Mouse (Mus musculus) heart, postnatal 10 days (tissue): ENCODE measurements around the gene Anks1. TPM values are rescaled to one million over a fixed set of nuclear protein-coding genes. Genes with fewer than 3 reads are reported as not detected.
"Not testable (repeated sequence)": the region's sequence is repeated elsewhere in the genome, so short reads cannot be mapped to it uniquely, and the experiment has no call there.

Experiments
- DNase-seq, 2 experiments: peaks; one replicate each; pipeline ENCODE4 v3.0.0; 2021
- intact Hi-C: fragments of 180-260 bp; cut with DNase I; formaldehyde crosslinking; loops from one replicate; pipeline ENCODE4 v1.15.1; 2025
- total RNA-seq, 2 experiments: library from RNA; stranded (reverse); gene quantifications; 2 replicates each; pipeline ENCODE4 v1.2.3; 2021

The Anks1 gene
- total RNA-seq, 2 experiments from 2014 or later = 64.7 to 68.0 TPM

- intact Hi-C loops = no loop called here
- DNase-seq = no peak
These were observed 55.5 kb downstream of the Anks1 start for GRCm38 (mm10) chr17:27964607-27965006.

GRCm38 (mm10) chr17:27965292-27965691 is 56.2 kb downstream of the Anks1 start:
- intact Hi-C loops = no loop called here
- DNase-seq = no peak

GRCm38 (mm10) chr17:27966056-27966455 is 57.0 kb downstream of the Anks1 start:
- intact Hi-C loops = loop anchor here (2.0 kb wide), 1 partner anchor 21 kb away; no protein-coding TSS in a partner anchor

GRCm38 (mm10) chr17:27966508-27967021 is 57.5 kb downstream of the Anks1 start:
- DNase-seq = no peak
- intact Hi-C loops = loop anchor here (2.0 kb wide), 1 partner anchor 22 kb away; no protein-coding TSS in a partner anchor

More at GRCm38 (mm10) chr17:27966056-27966455, 57.0 kb downstream of the Anks1 start:
- no peak for DNase-seq

DNA sequence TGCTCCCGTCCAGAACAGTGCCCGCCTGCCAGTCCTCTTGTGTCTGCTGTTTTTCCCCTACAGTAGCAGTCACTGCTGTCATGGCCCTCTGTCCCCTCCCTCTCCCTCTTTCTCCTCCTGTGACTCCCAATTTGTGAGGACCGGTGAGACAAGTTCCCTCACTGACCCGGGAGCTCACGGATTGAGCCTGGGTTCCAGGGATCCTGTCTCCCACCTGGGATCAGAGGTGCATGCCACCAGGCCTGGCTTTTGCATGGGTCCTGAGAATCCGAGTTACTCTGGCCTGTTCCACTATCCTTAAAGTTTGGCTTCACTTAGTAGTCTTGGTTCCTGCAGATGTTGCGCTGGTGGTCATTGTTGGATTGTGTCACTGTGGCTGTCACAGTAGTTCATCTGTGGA is 58.4 kb downstream of the Anks1 start:
- intact Hi-C loops = loop anchor here (2.0 kb wide), 1 partner anchor 23 kb away; no protein-coding TSS in a partner anchor
- no peak for DNase-seq

DNA sequence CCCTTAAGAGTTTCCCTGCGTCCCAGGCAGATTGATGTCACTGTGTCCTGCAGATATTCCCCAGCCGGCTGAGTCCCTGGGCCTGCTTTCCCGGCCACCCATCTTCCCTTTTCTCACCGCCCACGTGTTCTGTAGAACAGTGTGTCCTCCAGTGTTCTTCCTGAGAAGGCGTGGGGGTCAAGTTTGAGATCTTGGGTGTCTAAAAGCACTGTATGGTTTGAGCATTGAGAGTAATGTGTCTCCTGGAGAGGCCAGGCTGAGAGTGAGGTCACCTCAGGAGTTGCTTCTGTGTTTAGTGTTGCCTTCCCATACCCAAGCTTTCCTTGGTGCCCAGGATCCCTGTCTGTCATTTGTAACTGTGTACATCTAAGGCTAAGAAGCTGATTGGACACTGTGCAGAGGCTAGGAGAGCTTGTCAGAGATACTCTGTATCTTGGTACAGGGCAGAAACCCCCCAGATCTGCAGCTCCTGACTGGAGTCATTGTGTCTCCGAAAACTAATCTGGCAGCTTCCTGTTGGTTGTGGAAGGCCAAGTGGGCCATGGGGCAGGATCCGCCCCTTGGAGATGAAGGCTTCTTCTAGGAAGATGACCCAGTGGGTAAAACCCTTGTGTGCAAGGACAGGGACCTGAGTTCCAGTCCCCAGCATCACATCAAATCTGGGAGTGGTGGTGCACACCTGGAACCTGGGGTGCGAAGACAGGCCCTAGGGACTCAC is 59.1 kb downstream of the Anks1 start:
- intact Hi-C loops = no loop called here
- peak in 1 of 2 experiments; percentile 31 for DNase-seq

GRCm38 (mm10) chr17:27968903-27969302 is 59.8 kb downstream of the Anks1 start:
- DNase-seq = no peak
- intact Hi-C loops = no loop called here

DNA sequence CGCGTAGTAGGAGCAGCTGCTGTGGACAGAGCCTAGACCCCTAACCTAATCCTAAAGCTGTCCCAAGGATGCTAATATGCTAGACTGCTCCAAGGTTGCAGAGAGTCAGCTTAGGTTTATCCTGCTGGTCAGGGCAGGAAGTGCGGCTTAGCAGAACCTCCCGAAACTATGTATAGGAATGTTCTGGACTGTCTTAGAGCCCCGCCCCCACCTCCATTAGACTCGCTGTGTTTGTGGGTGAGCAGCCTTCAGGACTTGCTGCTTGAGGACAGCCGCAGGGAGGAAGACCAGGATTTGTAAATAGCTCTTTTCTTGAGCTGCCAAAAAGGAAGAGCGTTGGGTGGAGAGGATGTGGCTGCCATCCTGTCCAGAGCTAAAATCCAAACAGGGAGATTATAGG is 60.3 kb downstream of the Anks1 start:
- intact Hi-C loops = no loop called here
- peak; percentile 47 to 48 for DNase-seq

GRCm38 (mm10) chr17:27969896-27970295 is 60.8 kb downstream of the Anks1 start:
- intact Hi-C loops = loop anchor here (1.0 kb wide), 1 partner anchor 61 kb away; the partner anchor contains the start of genes Anks1 and Taf11

GRCm38 (mm10) chr17:27970305-27970704 is 61.2 kb downstream of the Anks1 start:
- no peak for DNase-seq
- intact Hi-C loops = loop anchor here (1.0 kb wide), 1 partner anchor 61 kb away; the partner anchor contains the start of genes Anks1 and Taf11

More at GRCm38 (mm10) chr17:27969896-27970295, 60.8 kb downstream of the Anks1 start:
- no peak for DNase-seq

DNA sequence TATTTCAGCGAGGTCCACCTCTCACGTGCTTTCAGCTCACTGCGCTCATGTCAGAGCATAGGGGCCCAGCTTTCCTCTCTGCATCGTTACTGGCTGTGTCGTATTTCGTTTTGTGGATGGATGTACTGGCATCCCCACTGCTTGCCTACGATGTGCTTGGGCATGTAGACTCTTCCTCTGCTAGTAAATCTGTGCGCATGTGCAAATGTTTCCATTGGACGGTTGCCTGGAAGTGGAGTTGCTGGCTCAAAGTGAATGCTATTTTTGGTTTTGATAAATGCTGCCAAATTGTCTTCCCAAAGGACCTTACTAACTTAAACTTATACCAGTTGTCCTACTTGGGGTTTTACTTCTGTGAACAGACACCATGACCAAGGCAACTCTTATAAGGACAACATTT is 62.4 kb downstream of the Anks1 start:
- intact Hi-C loops = no loop called here
- peak; percentile 94 to 95 for DNase-seq

- DNase-seq = peak; percentile 35 to 49
- intact Hi-C loops = no loop called here
These were observed 64.2 kb downstream of the Anks1 start for GRCm38 (mm10) chr17:27973337-27973736.

- intact Hi-C loops = no loop called here
These were observed 67.2 kb downstream of the Anks1 start for GRCm38 (mm10) chr17:27976266-27976665.

GRCm38 (mm10) chr17:27977008-27977636 is 68.0 kb downstream of the Anks1 start:
- intact Hi-C loops = no loop called here
- no peak for DNase-seq

More at GRCm38 (mm10) chr17:27976266-27976665, 67.2 kb downstream of the Anks1 start:
- DNase-seq = no peak

DNA sequence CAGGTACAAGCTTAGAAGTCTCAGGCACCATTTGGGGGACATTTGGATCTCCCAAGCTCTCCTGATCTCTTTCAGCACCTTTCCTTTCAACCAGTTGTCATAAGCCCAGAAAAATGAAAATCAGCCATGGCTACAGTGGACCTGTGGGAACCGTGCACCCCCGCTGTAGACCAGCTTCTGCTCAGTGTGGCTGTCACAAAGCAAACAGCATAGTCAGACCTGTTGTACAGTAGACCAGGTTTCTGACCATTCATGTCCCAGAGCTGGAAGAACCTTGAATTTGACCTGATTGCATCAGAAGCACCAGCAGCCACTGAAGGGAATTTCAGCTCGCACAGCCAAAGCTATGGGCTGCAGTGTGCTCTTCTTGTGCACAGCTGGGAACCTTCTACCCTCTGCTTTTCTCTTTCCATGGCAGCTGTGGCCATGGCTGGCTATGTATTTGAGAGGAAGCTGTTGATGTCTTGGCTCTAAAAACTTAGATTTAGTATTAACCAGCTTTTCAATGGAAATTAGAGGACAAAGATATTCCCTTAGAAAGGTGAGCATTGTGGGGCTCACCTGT is 71.4 kb downstream of the Anks1 start:
- intact Hi-C loops = no loop called here
- DNase-seq = no peak

- no peak for DNase-seq
- intact Hi-C loops = no loop called here
These were observed 72.5 kb downstream of the Anks1 start for GRCm38 (mm10) chr17:27981451-27982069.

- DNase-seq, intact Hi-C loops: not testable (repeated sequence)
These were observed 73.0 kb downstream of the Anks1 start for GRCm38 (mm10) chr17:27982070-27982457.

GRCm38 (mm10) chr17:27982712-27983266 is 73.7 kb downstream of the Anks1 start:
- intact Hi-C loops = no loop called here

DNA sequence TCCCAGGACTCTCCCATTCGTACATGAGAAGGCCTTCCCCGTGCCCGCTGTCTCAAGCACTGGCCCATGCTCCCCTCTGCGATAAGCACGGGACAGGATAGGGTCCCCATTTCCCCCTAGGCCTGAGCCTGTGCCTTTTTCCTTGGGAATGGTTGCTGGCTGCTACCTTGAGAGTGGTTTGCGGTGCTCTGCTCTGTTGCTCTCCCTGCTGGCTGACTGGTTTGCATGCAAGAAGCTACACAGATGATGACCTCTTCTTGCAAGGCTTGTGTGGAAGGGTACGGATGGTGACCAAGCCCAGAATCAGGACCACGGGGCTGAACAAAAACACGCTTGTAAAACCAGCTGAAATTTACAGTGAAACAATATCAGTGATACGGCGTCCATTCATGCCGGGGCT is 75.3 kb downstream of the Anks1 start:
- intact Hi-C loops = loop anchor here (1.0 kb wide), 1 partner anchor 77 kb away; no protein-coding TSS in a partner anchor
- DNase-seq = no peak

More at GRCm38 (mm10) chr17:27982712-27983266, 73.7 kb downstream of the Anks1 start:
- DNase-seq = no peak

DNA sequence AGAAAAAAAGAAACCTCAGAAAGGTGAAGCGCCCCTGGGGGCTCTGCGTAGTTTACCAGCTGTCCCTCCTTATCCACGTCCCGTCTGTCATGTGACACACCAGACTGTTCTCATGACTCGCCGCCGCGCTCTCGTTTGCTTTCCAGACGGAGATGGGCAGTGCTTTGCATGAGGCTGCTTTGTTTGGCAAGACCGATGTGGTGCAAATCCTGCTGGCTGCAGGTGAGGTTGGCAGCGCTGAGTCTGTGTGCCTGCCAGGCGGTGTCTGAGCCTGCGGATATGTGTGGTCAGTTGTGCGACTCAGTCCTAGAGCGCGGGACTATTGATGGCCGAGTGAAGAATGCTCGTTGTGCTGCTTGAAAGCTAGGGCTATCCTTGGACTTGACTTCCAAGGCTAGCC is 77.0 kb downstream of the Anks1 start:
- intact Hi-C loops = no loop called here
- DNase-seq = no peak
